In genomic region chr1:84841061-84841460, GRCm38 (mm10) we compare ENCODE assay signal across 7 mouse cellular contexts. TPM values are rescaled to one million over a fixed set of nuclear protein-coding genes. Genes with fewer than 3 reads are reported as not detected.
DNase-seq lines count a peak whose midpoint lies in the region; ATAC-seq and TF ChIP-seq lines count a peak whose summit lies in the region.

No protein-coding gene starts in this region.

- no peak for TF ChIP-seq CTCF in stomach, postnatal 0 days (IDR thresholded peaks at IDR 0.05; ENCODE audit: low read depth)
- no peak for TF ChIP-seq CTCF in gastrocnemius, adult 2 months (IDR thresholded peaks at IDR 0.05)

- peak overlapping the region; percentile 95 for H3K4me3 ChIP-seq in neural tube, embryonic 11.5 days (ENCODE audit: low read depth, low read length)
- peak overlapping the region; percentile 92 for H3K4me3 ChIP-seq in forebrain, embryonic 13.5 days
- peak overlapping the region; percentile 98 for H3K4me3 ChIP-seq in liver, embryonic 13.5 days (replicated peaks)
- H3K4me3 ChIP-seq in stomach, postnatal 0 days (ENCODE audit: low read depth, low read length), result 0 out of 2 replicates have a peak overlapping the region, but pooled peaks have one; percentile 99
- no peak overlapping the region for H3K4me3 ChIP-seq in gastrocnemius, adult 2 months

- no peak overlapping the region for H3K27ac ChIP-seq in neural tube, embryonic 11.5 days (ENCODE audit: low read depth, low read length)
- H3K27ac ChIP-seq in forebrain, embryonic 13.5 days, result 0 out of 2 replicates have a peak overlapping the region, but pooled peaks have one; percentile 97
- H3K27ac ChIP-seq in liver, embryonic 13.5 days, result no peak overlapping the region
- no peak overlapping the region for H3K27ac ChIP-seq in stomach, postnatal 0 days (replicated peaks)
- H3K27ac ChIP-seq in gastrocnemius, adult 2 months, result no peak overlapping the region

- H3K9me3 ChIP-seq in neural tube, embryonic 11.5 days (ENCODE audit: control insufficient read depth, low read length), result no peaks in the 10 kb centered on the region
- no peaks in the 10 kb centered on the region for H3K9me3 ChIP-seq in forebrain, embryonic 13.5 days (replicated peaks)
- no peaks in the 10 kb centered on the region for H3K9me3 ChIP-seq in liver, embryonic 13.5 days (replicated peaks)
- H3K9me3 ChIP-seq in stomach, postnatal 0 days (ENCODE audit: control insufficient read depth, low read length), result no peaks in the 10 kb centered on the region

- H3K9ac ChIP-seq in neural tube, embryonic 11.5 days (ENCODE audit: low read length), result no peak overlapping the region; the same call in 1 of the 2 replicates
- no peak overlapping the region for H3K9ac ChIP-seq in forebrain, embryonic 13.5 days
- peak overlapping the region; percentile 98; the same call in 1 of the 2 replicates for H3K9ac ChIP-seq in liver, embryonic 13.5 days
- H3K9ac ChIP-seq in stomach, postnatal 0 days (ENCODE audit: low read length), result no peak overlapping the region

- no peaks in the 10 kb centered on the region for H3K36me3 ChIP-seq in neural tube, embryonic 11.5 days (ENCODE audit: control insufficient read depth, insufficient read depth, low read length)
- peaks cover 6% of the 10 kb centered on the region; the same call in 1 of the 2 replicates for H3K36me3 ChIP-seq in forebrain, embryonic 13.5 days (ENCODE audit: poor library complexity, severe bottlenecking)
- no peaks in the 10 kb centered on the region for H3K36me3 ChIP-seq in liver, embryonic 13.5 days
- no peaks in the 10 kb centered on the region for H3K36me3 ChIP-seq in stomach, postnatal 0 days (ENCODE audit: control insufficient read depth, insufficient read depth, low read length)

- H3K27me3 ChIP-seq in neural tube, embryonic 11.5 days (ENCODE audit: control insufficient read depth, insufficient read depth, low read length), result no peaks in the 10 kb centered on the region
- H3K27me3 ChIP-seq in forebrain, embryonic 13.5 days, result no peaks in the 10 kb centered on the region
- H3K27me3 ChIP-seq in liver, embryonic 13.5 days, result no peaks in the 10 kb centered on the region
- no peaks in the 10 kb centered on the region for H3K27me3 ChIP-seq in stomach, postnatal 0 days (ENCODE audit: control insufficient read depth, insufficient read depth, low read length)

- intact Hi-C loops in gastrocnemius, adult 2 months (cut with DNase I), result loop anchor here (5.0 kb wide), 1 partner anchor 104 kb away; no protein-coding TSS in a partner anchor

- ATAC-seq in neural tube, embryonic 11.5 days (ENCODE audit: insufficient read depth, low FRiP score, low TSS enrichment), result no peak
- ATAC-seq in forebrain, embryonic 13.5 days, result no peak
- no peak for ATAC-seq in liver, embryonic 13.5 days (ENCODE audit: low read depth)
- ATAC-seq in stomach, postnatal 0 days (ENCODE audit: low FRiP score, low TSS enrichment), result no peak

- TF ChIP-seq EP300 in stomach, postnatal 0 days (optimal IDR thresholded peaks at IDR 0.05), result no peak

- DNase-seq in neural tube, embryonic 11.5 days (ENCODE audit: low spot score), result no peak
- DNase-seq in neural tube, embryonic 10.5 days (ENCODE audit: extremely low spot score, low spot score), result no peak
- DNase-seq in liver, embryonic 13.5 days, result no peak
- DNase-seq in stomach, postnatal 0 days (ENCODE audit: low spot score), result no peak
- no peak for DNase-seq in spleen, postnatal 14 days (ENCODE audit: low spot score in 2 of 2)
- no peak for DNase-seq in gastrocnemius, adult 2 months

- no peaks in the 10 kb centered on the region for H3K4me1 ChIP-seq in neural tube, embryonic 11.5 days (ENCODE audit: control insufficient read depth, insufficient read depth, low read length)
- H3K4me1 ChIP-seq in forebrain, embryonic 13.5 days, result peaks cover 31% of the 10 kb centered on the region
- peaks cover 36% of the 10 kb centered on the region for H3K4me1 ChIP-seq in liver, embryonic 13.5 days (replicated peaks)
- no peaks in the 10 kb centered on the region for H3K4me1 ChIP-seq in stomach, postnatal 0 days (replicated peaks; ENCODE audit: control insufficient read depth, insufficient read depth)

- peak overlapping the region; percentile 67 for H3K4me2 ChIP-seq in neural tube, embryonic 11.5 days (ENCODE audit: low read depth)
- peak overlapping the region; percentile 78 for H3K4me2 ChIP-seq in forebrain, embryonic 13.5 days
- peak overlapping the region; percentile 85 for H3K4me2 ChIP-seq in liver, embryonic 13.5 days
- H3K4me2 ChIP-seq in stomach, postnatal 0 days (replicated peaks; ENCODE audit: low read depth), result no peak overlapping the region; the same call in 1 of the 2 replicates

- WGBS in neural tube, embryonic 11.5 days, result 77% methylated on average over 3 of the region's 3 CpGs
- WGBS in forebrain, embryonic 13.5 days, result 67% methylated on average over 3 of the region's 3 CpGs
- 57% methylated on average over 3 of the region's 3 CpGs for WGBS in liver, embryonic 13.5 days (ENCODE audit: insufficient replicate concordance)
- 62% methylated on average over 3 of the region's 3 CpGs for WGBS in stomach, postnatal 0 days

RNA-seq across cellular contexts. Expression of gene Trip12, which starts 0.7 kb away (rescaled TPM):
- 89.0 and 97.6 TPM in 2 replicates for polyA plus RNA-seq in neural tube, embryonic 11.5 days (2014; fragmentation: Nextera tagmentation; extraction: Ambion mirVana)
- polyA plus RNA-seq in forebrain, embryonic 13.5 days (2015; fragmentation: Nextera tagmentation; extraction: Ambion mirVana), result 66.3 and 74.0 TPM in 2 replicates
- polyA plus RNA-seq in liver, embryonic 13.5 days (2015; fragmentation: Nextera tagmentation; extraction: Ambion mirVana), result 29.6 and 48.1 TPM in 2 replicates
- polyA plus RNA-seq in stomach, postnatal 0 days (2015; fragmentation: Nextera tagmentation; extraction: Ambion mirVana), result 26.0 and 26.9 TPM in 2 replicates
- total RNA-seq in gastrocnemius, adult 2 months (2021), result 100 to 1,000 TPM; 194 to 206 TPM

RNA-seq across cellular contexts. Expression of gene Fbxo36, which starts 1.4 kb away (rescaled TPM):
- 6.7 and 9.6 TPM in 2 replicates for polyA plus RNA-seq in neural tube, embryonic 11.5 days (2014; fragmentation: Nextera tagmentation; extraction: Ambion mirVana)
- 9.4 and 9.7 TPM in 2 replicates for polyA plus RNA-seq in forebrain, embryonic 13.5 days (2015; fragmentation: Nextera tagmentation; extraction: Ambion mirVana)
- 8.1 and 8.6 TPM in 2 replicates for polyA plus RNA-seq in liver, embryonic 13.5 days (2015; fragmentation: Nextera tagmentation; extraction: Ambion mirVana)
- 9.8 and 10.2 TPM in 2 replicates for polyA plus RNA-seq in stomach, postnatal 0 days (2015; fragmentation: Nextera tagmentation; extraction: Ambion mirVana)
- 1 to 10 TPM; 1.9 to 4.1 TPM for total RNA-seq in gastrocnemius, adult 2 months (2021)
